Mouse (Mus musculus): Measurements from ENCODE around the gene Disp1. TPM values are rescaled to one million over a fixed set of nuclear protein-coding genes. Genes with fewer than 3 reads are reported as not detected.

Disp1 gene
- polyA plus RNA-seq, 1 experiment: 7.8 TPM

DNA sequence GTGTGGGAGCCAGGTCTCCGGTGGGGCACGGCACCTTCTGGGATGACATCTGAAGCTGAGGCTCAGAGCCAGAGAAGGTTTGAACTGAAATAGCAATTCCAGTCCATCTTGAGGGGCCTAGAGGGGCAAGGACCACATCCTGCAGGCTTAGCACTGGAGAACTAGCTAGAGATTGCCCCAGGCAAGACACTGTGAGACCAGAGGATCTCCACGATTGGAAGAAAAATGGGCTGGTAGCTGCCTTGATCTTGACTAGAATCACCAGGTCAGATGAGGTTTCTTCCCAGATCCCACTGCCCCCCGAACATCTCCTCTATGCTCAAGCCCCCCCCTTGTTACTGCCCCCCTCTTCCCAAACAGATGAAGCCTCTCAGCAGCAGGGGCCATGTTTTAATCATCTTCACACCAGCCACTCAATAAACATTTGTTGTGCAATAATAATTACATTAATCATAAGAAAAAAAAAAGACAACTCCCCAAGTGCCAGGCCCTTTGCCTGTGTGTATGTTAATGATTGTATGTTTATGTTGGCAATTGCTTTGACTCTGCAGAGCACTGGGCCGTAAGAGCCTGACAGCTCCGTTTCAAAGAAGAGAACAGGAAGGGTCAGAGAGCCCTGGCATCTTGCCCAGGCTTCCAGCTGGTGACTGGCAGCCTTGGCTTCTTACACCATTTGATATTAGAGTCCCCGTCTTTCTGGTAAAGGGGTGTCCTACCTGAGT lies 174.0 kb downstream of the Disp1 start:
- DNase-seq (ENCODE audit: extremely low spot score in 1 of 2, low spot score in 1 of 2): no peak

DNA sequence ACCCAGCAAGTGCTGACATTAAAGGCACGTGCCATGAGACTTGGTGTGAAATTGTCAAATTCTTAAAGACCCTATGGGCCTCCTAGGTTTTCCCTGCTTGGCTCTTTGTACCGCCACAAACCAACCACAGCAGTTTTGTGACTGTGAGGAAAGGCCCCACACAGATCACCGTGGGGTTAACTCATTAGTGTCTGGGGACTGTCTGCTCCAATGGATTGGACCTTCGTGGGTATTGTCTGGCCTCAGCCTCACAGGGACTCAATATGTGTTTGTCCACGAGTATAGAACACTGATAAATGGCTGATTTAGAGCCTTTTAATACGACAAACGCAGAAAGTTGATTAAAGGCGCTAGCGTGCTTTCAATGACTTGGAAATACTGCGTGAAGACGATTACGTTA lies 175.2 kb downstream of the Disp1 start:
- no peak for DNase-seq (ENCODE audit: extremely low spot score in 1 of 2, low spot score in 1 of 2)

DNA sequence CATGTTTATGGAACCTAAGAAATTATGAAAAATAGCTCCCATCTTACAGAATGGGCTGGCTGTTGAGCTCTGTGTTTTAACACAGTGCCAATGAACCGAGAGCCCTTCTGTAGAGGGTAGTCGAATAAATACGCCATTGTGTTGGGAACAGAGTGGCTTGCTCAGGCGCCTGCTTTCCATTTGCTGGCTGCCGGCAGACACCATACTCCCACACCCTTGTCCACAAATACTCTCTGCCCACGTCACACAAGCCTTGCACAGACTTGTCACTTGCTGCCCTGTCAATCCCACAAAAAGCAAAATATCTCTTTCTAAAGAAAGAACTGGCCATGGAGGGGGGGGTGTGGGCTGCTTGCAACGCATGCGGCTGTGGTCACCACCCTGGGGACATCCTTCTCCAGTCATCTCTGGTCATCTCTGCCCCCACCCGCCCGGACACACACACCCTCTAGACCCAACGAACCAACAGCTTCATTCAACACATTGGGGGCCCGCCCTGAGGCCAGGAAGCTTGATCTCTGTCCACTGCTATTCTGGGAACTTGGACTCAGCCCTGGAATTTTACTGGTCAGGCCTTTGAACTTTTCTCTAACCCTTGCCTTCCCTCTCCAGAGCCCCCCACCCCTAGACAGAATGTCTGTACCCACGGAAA lies 178.0 kb downstream of the Disp1 start:
- peak; percentile 61 to 72 for DNase-seq (ENCODE audit: extremely low spot score in 1 of 2, low spot score in 1 of 2)

- DNase-seq (ENCODE audit: extremely low spot score in 1 of 2, low spot score in 1 of 2): no peak
These were observed 179.6 kb downstream of the Disp1 start for GRCm38 (mm10) chr1:183041703-183042102.

DNA sequence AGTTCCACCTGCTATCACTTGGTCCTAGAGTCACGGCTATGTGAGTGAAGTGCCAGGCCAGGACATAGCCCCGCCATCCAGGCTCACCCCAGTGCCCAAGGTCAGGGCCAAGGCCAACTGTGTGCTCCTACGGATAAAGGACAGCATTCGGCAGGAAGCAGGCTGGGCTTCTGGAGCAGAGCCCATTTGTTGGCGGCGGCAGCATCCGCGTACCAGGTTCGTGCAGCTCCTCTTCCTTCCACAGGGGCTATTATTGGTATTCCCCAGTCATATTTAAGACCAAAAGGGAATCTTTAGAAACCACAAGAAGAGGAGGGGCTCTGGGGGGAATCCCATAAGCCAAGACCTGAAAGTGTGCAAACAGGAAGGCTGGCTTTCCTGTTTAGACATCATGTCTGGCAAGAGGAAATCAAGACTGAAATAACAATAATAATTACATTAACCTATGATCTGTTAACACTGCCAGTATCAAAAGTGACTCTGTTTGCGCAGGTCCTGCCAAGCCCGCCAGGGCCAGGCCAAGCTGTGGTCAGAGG lies 180.4 kb downstream of the Disp1 start:
- DNase-seq (ENCODE audit: extremely low spot score in 1 of 2, low spot score in 1 of 2): no peak

DNA sequence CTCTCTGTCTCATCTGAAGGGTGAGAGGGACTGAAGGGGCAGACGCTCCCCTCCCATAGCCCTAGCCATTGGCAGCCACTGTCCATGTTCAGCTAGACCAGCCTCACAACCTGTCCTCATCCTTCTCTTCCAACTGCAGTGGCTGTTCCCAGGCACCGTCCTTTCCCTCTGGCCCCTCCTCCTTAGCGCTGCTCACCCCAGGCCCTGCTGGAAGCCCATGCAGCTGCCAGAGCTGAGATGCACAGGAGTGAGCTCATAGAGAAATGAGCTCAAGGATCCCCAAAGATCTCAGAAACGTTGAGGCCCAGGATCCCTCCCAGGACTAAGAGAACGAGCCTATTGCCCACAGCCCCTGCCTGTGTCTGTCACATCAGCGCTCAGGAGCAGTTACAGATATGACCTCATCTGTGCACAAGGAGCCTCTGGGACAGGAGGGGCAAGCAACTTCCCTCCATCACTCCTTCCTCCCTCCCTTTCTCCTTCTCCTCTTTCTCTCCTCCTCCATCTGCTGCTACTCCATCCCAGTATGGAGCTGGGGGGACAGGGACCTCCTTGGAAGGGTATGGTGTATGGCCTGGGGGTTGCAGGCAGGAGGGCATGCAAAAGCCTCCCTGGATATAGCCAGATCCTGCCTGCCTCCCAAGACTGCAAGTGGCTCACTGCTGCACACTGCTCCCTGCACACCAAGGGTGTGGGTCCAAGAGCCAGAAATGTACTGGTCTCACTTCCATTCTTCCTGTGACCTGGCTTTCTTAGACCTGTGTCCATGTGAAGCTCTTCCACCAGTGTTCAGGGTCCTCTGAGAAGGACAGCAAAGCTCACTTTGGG lies 181.2 kb downstream of the Disp1 start:
- DNase-seq (ENCODE audit: extremely low spot score in 1 of 2, low spot score in 1 of 2): no peak

DNA sequence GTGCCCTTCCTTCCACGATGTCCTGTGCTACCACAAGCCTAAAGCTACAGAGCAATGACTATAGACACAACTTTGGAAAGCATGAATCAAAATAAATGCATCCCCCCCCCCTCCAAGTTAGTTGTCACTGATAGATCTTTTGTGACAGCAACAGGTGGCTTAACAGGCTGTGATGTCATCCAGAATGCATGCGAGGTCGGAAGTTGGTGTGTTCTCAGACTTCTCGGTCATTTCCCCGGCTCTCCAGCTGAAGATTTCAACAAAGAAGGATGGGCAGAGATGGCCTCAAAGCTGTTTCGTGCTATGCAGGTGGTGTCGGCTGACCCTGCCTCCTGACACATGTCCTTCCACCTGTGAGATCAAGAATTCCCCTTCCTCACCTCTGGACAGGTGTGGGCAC lies 181.9 kb downstream of the Disp1 start:
- DNase-seq (ENCODE audit: extremely low spot score in 1 of 2, low spot score in 1 of 2): no peak

Other genes starting within 250 kb of the Disp1 start
- 57.0 and 58.7 TPM in 2 replicates for gene Aida, start 75.1 kb upstream of the Disp1 start, polyA plus RNA-seq (2012; rRNA removed)
- gene Brox, start 75.7 kb upstream of the Disp1 start, polyA plus RNA-seq (2012; rRNA removed): 48.7 and 51.2 TPM in 2 replicates
- 121 and 124 TPM in 2 replicates for gene Mia3, start 148.0 kb upstream of the Disp1 start, polyA plus RNA-seq (2012; rRNA removed)
- 34.0 and 34.7 TPM in 2 replicates for gene Taf1a, start 167.5 kb upstream of the Disp1 start, polyA plus RNA-seq (2012; rRNA removed)
- 0.68 and 0.80 TPM in 2 replicates for gene Hhipl2, start 196.7 kb upstream of the Disp1 start, polyA plus RNA-seq (2012; rRNA removed)

Measured in frontal cortex, adult 2 months (tissue).